Comparison of ENCODE assay signal across 8 mouse cellular contexts in the genomic region with DNA sequence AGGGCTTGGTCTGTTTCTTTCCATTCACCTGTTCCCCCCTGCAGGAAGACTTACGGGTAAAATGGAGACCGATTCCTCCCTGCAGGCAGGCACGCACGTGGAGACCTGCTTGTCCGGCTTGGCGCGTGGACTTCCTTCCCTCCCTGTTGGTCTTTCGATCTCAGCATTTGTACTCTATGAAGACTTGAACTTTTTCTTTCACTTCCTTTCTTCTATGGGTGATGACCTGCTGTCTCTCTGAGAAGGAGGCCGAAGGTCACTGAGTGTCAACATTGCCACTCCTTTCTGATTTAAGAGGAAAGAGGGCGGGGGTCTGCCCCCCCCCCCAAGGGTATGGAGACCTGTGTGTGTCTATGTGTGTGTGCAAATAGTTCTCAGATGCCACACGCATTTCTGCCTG. TPM values are rescaled to one million over a fixed set of nuclear protein-coding genes. Genes with fewer than 3 reads are reported as not detected.
DNase-seq lines count a peak whose midpoint lies in the region; ATAC-seq and TF ChIP-seq lines count a peak whose summit lies in the region.

No protein-coding gene starts in this region.

- H3K9me3 ChIP-seq in lung, embryonic 14.5 days (ENCODE audit: low read depth, low read length), result no peaks in the 10 kb centered on the region
- H3K9me3 ChIP-seq in forebrain, postnatal 0 days (ENCODE audit: low read length), result no peaks in the 10 kb centered on the region
- no peaks in the 10 kb centered on the region for H3K9me3 ChIP-seq in liver, embryonic 13.5 days (replicated peaks)
- no peaks in the 10 kb centered on the region for H3K9me3 ChIP-seq in stomach, embryonic 15.5 days

- H3K4me2 ChIP-seq in lung, embryonic 14.5 days, result peak overlapping the region; percentile 89
- peak overlapping the region; percentile 92 for H3K4me2 ChIP-seq in forebrain, postnatal 0 days (ENCODE audit: low read depth)
- H3K4me2 ChIP-seq in liver, embryonic 13.5 days, result peak overlapping the region; percentile 71
- peak overlapping the region; percentile 96 for H3K4me2 ChIP-seq in stomach, embryonic 15.5 days

- no peaks in the 10 kb centered on the region for H3K36me3 ChIP-seq in lung, embryonic 14.5 days (ENCODE audit: insufficient read depth)
- H3K36me3 ChIP-seq in forebrain, postnatal 0 days (ENCODE audit: insufficient read depth), result no peaks in the 10 kb centered on the region
- no peaks in the 10 kb centered on the region for H3K36me3 ChIP-seq in liver, embryonic 13.5 days
- no peaks in the 10 kb centered on the region for H3K36me3 ChIP-seq in stomach, embryonic 15.5 days

- H3K27me3 ChIP-seq in lung, embryonic 14.5 days (ENCODE audit: insufficient read depth, low read length), result no peaks in the 10 kb centered on the region
- H3K27me3 ChIP-seq in forebrain, postnatal 0 days (ENCODE audit: insufficient read depth, low read length), result no peaks in the 10 kb centered on the region; the same call in 1 of the 2 replicates
- H3K27me3 ChIP-seq in liver, embryonic 13.5 days, result peaks cover 76% of the 10 kb centered on the region
- H3K27me3 ChIP-seq in stomach, embryonic 15.5 days (replicated peaks), result no peaks in the 10 kb centered on the region

- peaks cover 12% of the 10 kb centered on the region for H3K4me1 ChIP-seq in lung, embryonic 14.5 days (ENCODE audit: insufficient read depth)
- peaks cover 6% of the 10 kb centered on the region for H3K4me1 ChIP-seq in forebrain, postnatal 0 days (ENCODE audit: insufficient read depth)
- peaks cover 27% of the 10 kb centered on the region for H3K4me1 ChIP-seq in liver, embryonic 13.5 days (replicated peaks)
- peaks cover 29% of the 10 kb centered on the region for H3K4me1 ChIP-seq in stomach, embryonic 15.5 days

- peak overlapping the region; percentile 83; the same call in 1 of the 2 replicates for H3K9ac ChIP-seq in lung, embryonic 14.5 days
- peak overlapping the region; percentile 90 for H3K9ac ChIP-seq in forebrain, postnatal 0 days
- H3K9ac ChIP-seq in liver, embryonic 13.5 days, result no peak overlapping the region
- H3K9ac ChIP-seq in stomach, embryonic 15.5 days, result 0 out of 2 replicates have a peak overlapping the region, but pooled peaks have one; percentile 77

- ATAC-seq in lung, embryonic 14.5 days (ENCODE audit: insufficient read depth), result no peak
- ATAC-seq in forebrain, postnatal 0 days, result no peak
- no peak for ATAC-seq in liver, embryonic 13.5 days (ENCODE audit: low read depth)
- ATAC-seq in stomach, embryonic 15.5 days (ENCODE audit: insufficient read depth, low FRiP score, low read depth), result no peak

- no peak for TF ChIP-seq CTCF in lung, embryonic 14.5 days (IDR thresholded peaks at IDR 0.05; ENCODE audit: low read depth)
- TF ChIP-seq CTCF in forebrain, postnatal 0 days (IDR thresholded peaks at IDR 0.05; ENCODE audit: low read depth), result no peak

- WGBS in lung, embryonic 14.5 days, result 47% methylated on average over 11 of the region's 11 CpGs
- WGBS in forebrain, postnatal 0 days, result 62% methylated on average over 11 of the region's 11 CpGs
- 47% methylated on average over 11 of the region's 11 CpGs for WGBS in liver, embryonic 13.5 days (ENCODE audit: insufficient replicate concordance)
- WGBS in stomach, embryonic 15.5 days, result 51% methylated on average over 11 of the region's 11 CpGs

- DNase-seq in lung, embryonic 14.5 days, result no peak
- DNase-seq in lung, postnatal 25 days (ENCODE audit: low spot score), result no peak
- DNase-seq in forebrain, postnatal 0 days, result no peak
- DNase-seq in liver, embryonic 13.5 days, result no peak
- no peak for DNase-seq in urinary bladder, postnatal 4 days (ENCODE audit: low spot score in 2 of 2)
- DNase-seq in adrenal gland, postnatal 14 days, result no peak
- no peak for DNase-seq in thymus, postnatal 25 days

- H3K27ac ChIP-seq in lung, embryonic 14.5 days (ENCODE audit: low read depth), result peak overlapping the region; percentile 89; the same call in 1 of the 2 replicates
- H3K27ac ChIP-seq in forebrain, postnatal 0 days (ENCODE audit: low read depth, low read length), result peak overlapping the region; percentile 82; the same call in 1 of the 2 replicates
- H3K27ac ChIP-seq in liver, embryonic 13.5 days, result no peak overlapping the region
- H3K27ac ChIP-seq in stomach, embryonic 15.5 days, result peak overlapping the region; percentile 90; the same call in 1 of the 2 replicates

- peak overlapping the region; percentile 78 for H3K4me3 ChIP-seq in lung, embryonic 14.5 days (ENCODE audit: low read depth, low read length)
- peak overlapping the region; percentile 85 for H3K4me3 ChIP-seq in forebrain, postnatal 0 days (ENCODE audit: low read depth, low read length)
- H3K4me3 ChIP-seq in liver, embryonic 13.5 days (replicated peaks), result peak overlapping the region; percentile 64; the same call in 1 of the 2 replicates
- H3K4me3 ChIP-seq in stomach, embryonic 15.5 days (replicated peaks), result peak overlapping the region; percentile 79

RNA-seq across cellular contexts. Expression of gene Jdp2, which starts 0.8 kb away (rescaled TPM):
- 1.3 and 2.2 TPM in 2 replicates for polyA plus RNA-seq in lung, embryonic 14.5 days (2014; fragmentation: Nextera tagmentation; extraction: Ambion mirVana)
- total RNA-seq in forebrain, postnatal 0 days (2014; rRNA removed), result 10.4 and 17.2 TPM in 2 replicates
- polyA plus RNA-seq in forebrain, postnatal 0 days (2015; fragmentation: Nextera tagmentation; extraction: Ambion mirVana), result 0.24 and 0.60 TPM in 2 replicates
- 0.12 and 0.17 TPM in 2 replicates for polyA plus RNA-seq in liver, embryonic 13.5 days (2015; fragmentation: Nextera tagmentation; extraction: Ambion mirVana)
- 0.81 and 0.89 TPM in 2 replicates for polyA plus RNA-seq in stomach, embryonic 15.5 days (2015; fragmentation: Nextera tagmentation; extraction: Ambion mirVana)
- total RNA-seq in adrenal gland, postnatal 14 days (2021), result 16.7 and 18.7 TPM in 2 replicates
